Mouse (Mus musculus) thymus, postnatal 14 days (tissue): ENCODE data around the gene Mpv17l2.

ENCODE experiments used
- DNase-seq: peaks from one replicate; pipeline ENCODE4 v3.0.0; 2021

The Mpv17l2 gene

GRCm38 (mm10) chr8:70718297-70718696 lies 42.4 kb downstream of the Mpv17l2 start, which contains the start of gene Gm3336:
Gene Gm3336, plus strand, starts transcription at chr8:70718543.
- DNase-seq: peak; percentile 87

- no peak for DNase-seq
These were observed 44.0 kb downstream of the Mpv17l2 start for GRCm38 (mm10) chr8:70716521-70717400.

GRCm38 (mm10) chr8:70715086-70715485 lies 45.7 kb downstream of the Mpv17l2 start:
- no peak for DNase-seq

GRCm38 (mm10) chr8:70713991-70714390 lies 46.8 kb downstream of the Mpv17l2 start:
- no peak for DNase-seq

- DNase-seq: no peak
These were observed 49.7 kb downstream of the Mpv17l2 start for GRCm38 (mm10) chr8:70711041-70711440.

- no peak for DNase-seq
These were observed 50.5 kb downstream of the Mpv17l2 start for GRCm38 (mm10) chr8:70710296-70710695.

- DNase-seq: no peak
These were observed 51.0 kb downstream of the Mpv17l2 start for GRCm38 (mm10) chr8:70709794-70710193.
